Mouse (Mus musculus) adrenal gland, postnatal 10 days (tissue): ENCODE results near the gene Slc39a10. TPM values are rescaled to one million over a fixed set of nuclear protein-coding genes. Genes with fewer than 3 reads are reported as not detected.

ENCODE experiments used
- DNase-seq: peaks from one replicate; pipeline ENCODE4 v3.0.0; 2021; ENCODE audit warnings: mixed read lengths
- long read RNA-seq, 2 experiments: library from polyadenylated mRNA; stranded (forward); transcript quantifications; one replicate each; pipeline ENCODE4 v2.0.0; 2021
- total RNA-seq, 2 experiments: library from RNA; stranded (reverse); gene quantifications; 2 replicates each; pipeline ENCODE4 v1.2.3; 2021

Gene Slc39a10
- total RNA-seq, result 10 to 100 TPM; 16.7 to 19.4 TPM
- long read RNA-seq, experiment 1, full-length matches to known transcripts, result 4 of 11 reads
- long read RNA-seq, experiment 1, partial matches to known transcripts, result 6 of 11 reads
- long read RNA-seq, experiment 1, other reads (novel, unspliced or antisense), result 1 of 11 reads
- long read RNA-seq, experiment 2, full-length matches to known transcripts, result 6 of 11 reads
- long read RNA-seq, experiment 2, partial matches to known transcripts, result 1 of 11 reads
- long read RNA-seq, experiment 2, other reads (novel, unspliced or antisense), result 4 of 11 reads

- DNase-seq, result no peak
Measured at GRCm38 (mm10) chr1:46892752-46893151, at the start of gene Slc39a10. Slc39a10 (minus strand) TSS chr1:46892852.

- no peak for DNase-seq
Measured at GRCm38 (mm10) chr1:46939295-46939694, 46.6 kb upstream of the Slc39a10 start.

- DNase-seq, result no peak
Measured at GRCm38 (mm10) chr1:46937641-46938040, 45.0 kb upstream of the Slc39a10 start.

- no peak for DNase-seq
Measured at GRCm38 (mm10) chr1:46927104-46927503, 34.5 kb upstream of the Slc39a10 start.

GRCm38 (mm10) chr1:46926239-46926638 lies 33.6 kb upstream of the Slc39a10 start:
- no peak for DNase-seq

- no peak for DNase-seq
Measured at GRCm38 (mm10) chr1:46924992-46925391, 32.3 kb upstream of the Slc39a10 start.

GRCm38 (mm10) chr1:46922904-46923303 lies 30.3 kb upstream of the Slc39a10 start:
- DNase-seq, result no peak

- no peak for DNase-seq
Measured at GRCm38 (mm10) chr1:46921630-46922029, 29.0 kb upstream of the Slc39a10 start.

- no peak for DNase-seq
Measured at GRCm38 (mm10) chr1:46916237-46916636, 23.6 kb upstream of the Slc39a10 start.

- DNase-seq, result no peak
Measured at GRCm38 (mm10) chr1:46914349-46914748, 21.7 kb upstream of the Slc39a10 start.

GRCm38 (mm10) chr1:46912506-46913156 lies 20.0 kb upstream of the Slc39a10 start:
- no peak for DNase-seq

- no peak for DNase-seq
Measured at GRCm38 (mm10) chr1:46910154-46910553, 17.5 kb upstream of the Slc39a10 start.

GRCm38 (mm10) chr1:46905706-46906105 lies 13.1 kb upstream of the Slc39a10 start:
- DNase-seq, result no peak

- DNase-seq, result no peak
Measured at GRCm38 (mm10) chr1:46902102-46902683, 9.5 kb upstream of the Slc39a10 start.

- no peak for DNase-seq
Measured at GRCm38 (mm10) chr1:46894281-46894842, 1.7 kb upstream of the Slc39a10 start.

- DNase-seq, result no peak
Measured at GRCm38 (mm10) chr1:46888726-46889125, 3.9 kb downstream of the Slc39a10 start.

GRCm38 (mm10) chr1:46888324-46888723 lies 4.3 kb downstream of the Slc39a10 start:
- DNase-seq, result no peak

- no peak for DNase-seq
Measured at GRCm38 (mm10) chr1:46887908-46888307, 4.7 kb downstream of the Slc39a10 start.

GRCm38 (mm10) chr1:46886091-46886490 lies 6.6 kb downstream of the Slc39a10 start:
- no peak for DNase-seq

- DNase-seq, result no peak
Measured at GRCm38 (mm10) chr1:46885231-46885630, 7.4 kb downstream of the Slc39a10 start.

GRCm38 (mm10) chr1:46879951-46880350 lies 12.7 kb downstream of the Slc39a10 start:
- DNase-seq, result no peak

- no peak for DNase-seq
Measured at GRCm38 (mm10) chr1:46873770-46874169, 18.9 kb downstream of the Slc39a10 start.

GRCm38 (mm10) chr1:46869788-46870187 lies 22.9 kb downstream of the Slc39a10 start:
- DNase-seq, result no peak
